Mouse (Mus musculus): ENCODE measurements around the gene Gm13030.
"Not testable (repeated sequence)": the region's sequence is repeated elsewhere in the genome, so short reads cannot be mapped to it uniquely, and the experiment has no call there.

DNA sequence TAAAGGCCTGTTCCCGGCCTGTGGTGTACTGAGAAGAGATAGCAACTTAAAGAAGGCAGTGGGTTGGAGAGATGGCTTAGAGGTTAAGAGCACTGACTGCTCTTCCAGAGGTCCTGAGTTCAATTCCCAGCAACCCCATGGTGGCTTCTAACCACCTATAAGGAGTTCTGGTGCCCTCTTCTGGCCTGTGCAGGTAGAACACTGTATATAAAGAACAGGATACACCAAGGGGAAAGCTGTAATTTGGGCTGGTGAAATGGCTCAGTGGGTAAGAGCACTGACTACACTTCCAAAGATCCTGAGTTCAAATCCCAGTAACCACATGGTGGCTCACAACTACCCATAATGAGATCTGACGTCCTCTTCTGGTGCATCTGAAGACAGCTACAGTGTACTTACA, 49.6 kb downstream of the Gm13030 start:
- TF ChIP-seq CTCF (IDR thresholded peaks at IDR 0.05; ENCODE audit: borderline replicate concordance, insufficient read depth, low read depth, low read length); POLR2A (IDR thresholded peaks at IDR 0.05; ENCODE audit: borderline replicate concordance, insufficient read depth, low read length): not testable (repeated sequence)
